Mouse (Mus musculus): ENCODE measurements around the gene Rbms3.

DNA sequence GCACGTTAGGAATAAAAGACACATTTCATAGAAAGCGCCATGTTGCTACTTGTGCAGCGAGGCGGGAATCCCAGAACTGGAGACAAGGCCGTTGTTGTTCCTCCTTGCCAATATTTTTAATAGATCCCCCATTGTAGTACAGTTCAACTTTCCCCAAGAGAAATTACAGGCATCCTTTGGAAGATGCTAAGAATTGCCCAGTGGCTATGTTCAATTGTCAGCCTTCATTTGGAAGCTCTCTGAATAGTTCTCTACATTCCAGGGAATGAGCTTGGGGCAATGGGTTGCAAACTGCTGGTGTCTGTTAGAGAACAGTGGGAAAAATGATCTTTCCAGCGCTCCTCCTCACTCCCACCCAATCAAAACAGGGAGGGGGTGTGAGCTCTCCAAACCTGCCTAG lies 541.4 kb downstream of the Rbms3 start:
- TF ChIP-seq CTCF (IDR thresholded peaks at IDR 0.05; ENCODE audit: extremely low read depth, insufficient read depth, low read length) (no peak), POLR2A (IDR thresholded peaks at IDR 0.05; ENCODE audit: extremely low read depth, insufficient read depth, low read length) (no peak)

Measured in cortical plate, adult 2 months (tissue).